Mouse (Mus musculus): Measurements from ENCODE around the gene Sgcb.

Sgcb gene

GRCm38 (mm10) chr5:73647261-73647900, at the start of gene Sgcb:
Gene Sgcb, minus strand, starts transcription at chr5:73647790.
- in situ Hi-C loops (cut with MboI; ENCODE audit: low pct_unique_long_range_greater_than_20kb in 1 of 2, low sequenced_read_pairs in 2 of 2, unreplicated experiment in 1 of 2) = no loop called here

DNA sequence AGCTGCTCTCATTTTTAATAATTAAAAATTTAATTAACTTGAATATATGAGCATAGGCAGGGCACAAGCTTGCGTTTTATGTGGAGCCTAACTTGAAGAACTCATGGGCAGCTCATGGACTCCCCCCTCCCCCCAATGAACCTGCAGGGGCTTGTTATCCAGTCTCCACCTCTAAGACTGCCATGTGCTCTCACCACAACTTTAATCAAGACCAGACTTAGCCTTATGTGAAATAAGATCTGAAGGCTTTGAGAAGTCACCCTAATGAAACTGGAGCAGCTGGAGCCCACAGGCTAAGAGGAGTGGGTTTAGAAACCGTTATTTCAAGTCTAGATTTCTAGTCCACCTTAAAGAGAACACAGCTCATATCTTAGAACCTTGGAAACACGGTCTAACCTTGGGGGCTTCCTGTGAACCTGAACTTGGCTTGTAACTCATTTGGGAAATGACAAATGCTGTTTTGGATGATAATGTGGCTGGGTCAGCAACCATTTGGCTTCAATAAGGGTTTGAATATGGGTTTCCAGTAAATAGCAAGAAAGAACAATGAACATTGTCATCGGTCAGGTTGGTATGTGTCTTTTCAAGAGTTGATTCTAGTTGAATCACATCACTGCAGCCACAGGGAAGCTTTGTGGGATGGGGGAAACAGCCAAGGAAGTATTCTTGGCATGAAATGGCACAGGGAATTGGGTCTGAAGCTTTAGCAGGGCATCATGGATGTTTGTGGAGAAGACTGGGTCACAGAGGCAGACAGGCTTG, 46.8 kb upstream of the Sgcb start:
- in situ Hi-C loops (cut with MboI; ENCODE audit: low pct_unique_long_range_greater_than_20kb in 1 of 2, low sequenced_read_pairs in 2 of 2, unreplicated experiment in 1 of 2) = no loop called here

GRCm38 (mm10) chr5:73693778-73694177, 46.2 kb upstream of the Sgcb start:
- in situ Hi-C loops (cut with MboI; ENCODE audit: low pct_unique_long_range_greater_than_20kb in 1 of 2, low sequenced_read_pairs in 2 of 2, unreplicated experiment in 1 of 2) = no loop called here

DNA sequence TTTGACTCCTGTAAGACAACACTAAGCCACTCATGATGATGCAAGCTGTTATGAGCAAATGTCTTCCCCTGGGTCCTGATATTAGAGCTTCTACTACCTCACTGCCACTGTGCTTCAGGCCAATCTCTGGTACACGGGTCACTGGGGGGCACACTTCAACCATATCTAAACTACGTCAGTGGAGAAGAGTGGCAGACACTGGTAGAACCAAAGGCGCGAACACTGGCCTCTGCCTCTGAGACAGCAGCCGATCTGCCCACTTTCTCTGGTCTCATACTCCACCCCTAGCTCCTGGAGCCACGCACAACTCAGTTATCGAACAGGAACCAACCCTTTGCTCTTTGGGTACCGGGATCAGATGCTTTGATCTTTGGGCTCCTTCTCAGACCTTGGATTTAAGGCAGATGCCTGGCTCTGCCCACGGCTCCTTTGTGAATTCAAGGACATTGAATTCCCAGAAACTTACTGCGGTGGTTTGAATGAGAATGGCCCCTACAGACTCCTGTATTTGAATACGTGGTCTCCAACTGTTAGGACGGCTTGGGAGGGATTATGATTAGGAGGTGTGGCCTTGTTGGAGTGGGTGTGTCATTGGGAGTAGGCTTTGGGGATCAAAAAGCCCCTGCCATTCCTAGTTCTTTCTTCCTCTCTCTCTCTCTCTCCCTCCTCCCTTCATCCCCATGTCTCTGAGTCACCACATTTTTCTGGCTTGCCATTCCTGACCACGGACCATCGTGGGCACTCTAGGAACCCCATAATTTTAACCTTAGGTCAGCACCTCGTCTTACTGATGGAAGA, 44.3 kb upstream of the Sgcb start:
- in situ Hi-C loops (cut with MboI; ENCODE audit: low pct_unique_long_range_greater_than_20kb in 1 of 2, low sequenced_read_pairs in 2 of 2, unreplicated experiment in 1 of 2) = no loop called here

GRCm38 (mm10) chr5:73690146-73690545, 42.6 kb upstream of the Sgcb start:
- in situ Hi-C loops (cut with MboI; ENCODE audit: low pct_unique_long_range_greater_than_20kb in 1 of 2, low sequenced_read_pairs in 2 of 2, unreplicated experiment in 1 of 2) = no loop called here

DNA sequence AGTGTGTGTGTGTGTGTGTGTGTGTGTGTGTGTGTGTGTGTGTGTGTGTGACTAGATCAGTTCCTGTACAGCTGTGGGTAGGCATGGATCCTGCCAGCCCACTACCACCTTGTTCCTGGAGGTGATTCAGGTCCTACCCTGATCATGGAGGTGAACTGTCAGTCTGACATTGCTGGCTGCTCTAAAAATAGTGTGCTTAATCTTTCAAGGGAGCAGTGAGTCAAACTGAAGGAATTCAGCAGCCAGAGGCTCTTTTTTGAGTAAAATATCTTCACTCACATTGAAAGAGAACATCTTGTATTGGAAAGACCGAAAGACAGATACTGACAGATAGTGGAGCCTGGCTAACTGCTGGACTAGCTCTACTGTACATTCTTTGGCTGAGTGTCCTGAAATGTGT, 41.0 kb upstream of the Sgcb start:
- in situ Hi-C loops (cut with MboI; ENCODE audit: low pct_unique_long_range_greater_than_20kb in 1 of 2, low sequenced_read_pairs in 2 of 2, unreplicated experiment in 1 of 2) = no loop called here

- in situ Hi-C loops (cut with MboI; ENCODE audit: low pct_unique_long_range_greater_than_20kb in 1 of 2, low sequenced_read_pairs in 2 of 2, unreplicated experiment in 1 of 2) = no loop called here
Observed at GRCm38 (mm10) chr5:73686149-73686548, 38.6 kb upstream of the Sgcb start.

DNA sequence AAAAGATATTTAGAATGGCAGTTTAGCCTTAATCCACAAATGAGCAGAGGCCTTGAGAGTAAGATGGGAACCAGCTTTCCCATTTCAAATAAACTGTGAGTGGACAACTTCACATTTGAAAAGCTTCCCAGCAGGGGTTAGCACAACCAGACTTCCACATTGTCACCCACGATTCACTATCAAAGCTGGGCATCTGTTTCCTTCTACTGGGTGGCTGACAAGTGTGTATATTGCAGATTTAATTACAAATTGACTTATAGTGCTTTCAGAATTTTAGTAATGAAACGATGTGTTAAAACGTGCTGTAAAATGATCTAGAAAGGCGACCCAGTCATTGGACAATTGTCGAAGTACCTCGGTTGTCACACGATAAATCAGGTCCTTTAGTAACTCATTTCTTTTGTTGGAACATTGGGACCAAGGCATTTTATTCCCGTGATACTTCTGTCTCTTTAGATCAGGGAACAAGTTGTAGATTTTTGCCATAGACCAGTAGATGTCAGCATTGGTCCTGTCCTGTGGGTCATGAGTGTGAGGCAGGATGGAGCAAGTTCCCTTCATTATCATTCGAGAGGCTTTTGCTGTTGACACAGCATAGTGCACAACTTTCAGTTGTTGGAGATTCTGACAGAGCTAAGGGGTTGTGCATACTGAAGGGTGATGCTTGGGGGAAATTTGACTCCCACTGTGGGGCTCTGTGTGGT, 36.3 kb upstream of the Sgcb start:
- in situ Hi-C loops (cut with MboI; ENCODE audit: low pct_unique_long_range_greater_than_20kb in 1 of 2, low sequenced_read_pairs in 2 of 2, unreplicated experiment in 1 of 2) = no loop called here

DNA sequence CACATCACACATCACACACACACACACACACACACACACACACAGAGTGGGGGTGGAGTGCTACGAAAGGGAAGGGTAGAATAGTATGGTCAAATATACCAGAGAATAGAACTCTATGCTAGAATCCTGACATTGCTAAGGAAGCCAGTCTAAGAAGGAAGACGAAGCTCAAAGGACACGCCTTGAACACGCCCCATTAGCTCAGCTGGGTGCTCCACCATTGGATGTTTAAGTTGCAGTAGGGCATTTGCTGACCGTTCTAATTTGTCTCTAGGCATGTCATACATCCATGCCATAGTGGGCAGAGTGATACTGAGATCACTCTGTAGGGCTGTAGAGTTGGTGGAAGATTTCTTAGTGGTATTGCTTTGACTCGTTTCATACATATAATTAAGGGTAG, 35.6 kb upstream of the Sgcb start:
- in situ Hi-C loops (cut with MboI; ENCODE audit: low pct_unique_long_range_greater_than_20kb in 1 of 2, low sequenced_read_pairs in 2 of 2, unreplicated experiment in 1 of 2) = no loop called here

- in situ Hi-C loops (cut with MboI; ENCODE audit: low pct_unique_long_range_greater_than_20kb in 1 of 2, low sequenced_read_pairs in 2 of 2, unreplicated experiment in 1 of 2) = no loop called here
Observed at GRCm38 (mm10) chr5:73676626-73677025, 29.0 kb upstream of the Sgcb start.

- in situ Hi-C loops (cut with MboI; ENCODE audit: low pct_unique_long_range_greater_than_20kb in 1 of 2, low sequenced_read_pairs in 2 of 2, unreplicated experiment in 1 of 2) = no loop called here
Observed at GRCm38 (mm10) chr5:73675604-73676003, 28.0 kb upstream of the Sgcb start.

DNA sequence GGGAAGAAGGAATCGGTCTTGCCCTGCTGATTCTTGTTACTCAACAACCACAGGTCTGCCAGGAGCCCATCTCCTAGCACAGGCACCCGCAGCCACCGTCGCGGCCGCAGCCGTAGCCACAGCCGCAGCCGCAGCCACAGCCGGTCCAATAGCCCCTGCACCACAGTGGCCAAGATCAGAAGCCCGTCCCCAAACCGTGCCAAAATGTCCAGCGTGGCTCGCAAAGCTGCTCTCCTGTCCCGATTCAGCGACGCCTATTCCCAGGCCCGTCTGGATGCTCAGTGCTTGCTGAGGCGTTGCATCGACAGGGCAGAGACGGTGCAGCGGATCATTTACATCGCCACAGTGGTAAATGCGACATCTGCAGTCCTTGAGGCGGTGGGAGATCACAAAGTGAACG, 21.8 kb upstream of the Sgcb start:
- in situ Hi-C loops (cut with MboI; ENCODE audit: low pct_unique_long_range_greater_than_20kb in 1 of 2, low sequenced_read_pairs in 2 of 2, unreplicated experiment in 1 of 2) = no loop called here

- in situ Hi-C loops (cut with MboI; ENCODE audit: low pct_unique_long_range_greater_than_20kb in 1 of 2, low sequenced_read_pairs in 2 of 2, unreplicated experiment in 1 of 2) = no loop called here
Observed at GRCm38 (mm10) chr5:73667877-73668276, 20.3 kb upstream of the Sgcb start.

GRCm38 (mm10) chr5:73666695-73667094, 19.1 kb upstream of the Sgcb start:
- in situ Hi-C loops (cut with MboI; ENCODE audit: low pct_unique_long_range_greater_than_20kb in 1 of 2, low sequenced_read_pairs in 2 of 2, unreplicated experiment in 1 of 2) = no loop called here

DNA sequence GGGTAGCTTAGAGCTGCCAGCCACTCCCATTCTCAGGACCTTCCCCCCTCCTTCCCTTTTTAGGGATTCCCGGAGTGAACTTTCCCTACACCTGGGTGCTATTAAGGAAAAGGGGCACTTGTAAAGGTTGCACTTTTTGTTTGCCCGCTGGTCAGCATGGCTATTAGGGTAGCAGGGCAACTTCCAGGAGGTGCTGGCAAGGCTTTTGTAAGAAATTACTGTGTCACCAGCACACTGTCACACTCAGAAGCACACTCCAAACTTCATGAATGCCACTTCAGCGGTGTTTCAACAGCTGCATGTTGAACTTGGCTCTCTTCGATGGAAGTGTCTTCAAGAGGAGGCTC, 4.2 kb upstream of the Sgcb start:
- in situ Hi-C loops (cut with MboI; ENCODE audit: low pct_unique_long_range_greater_than_20kb in 1 of 2, low sequenced_read_pairs in 2 of 2, unreplicated experiment in 1 of 2) = no loop called here

DNA sequence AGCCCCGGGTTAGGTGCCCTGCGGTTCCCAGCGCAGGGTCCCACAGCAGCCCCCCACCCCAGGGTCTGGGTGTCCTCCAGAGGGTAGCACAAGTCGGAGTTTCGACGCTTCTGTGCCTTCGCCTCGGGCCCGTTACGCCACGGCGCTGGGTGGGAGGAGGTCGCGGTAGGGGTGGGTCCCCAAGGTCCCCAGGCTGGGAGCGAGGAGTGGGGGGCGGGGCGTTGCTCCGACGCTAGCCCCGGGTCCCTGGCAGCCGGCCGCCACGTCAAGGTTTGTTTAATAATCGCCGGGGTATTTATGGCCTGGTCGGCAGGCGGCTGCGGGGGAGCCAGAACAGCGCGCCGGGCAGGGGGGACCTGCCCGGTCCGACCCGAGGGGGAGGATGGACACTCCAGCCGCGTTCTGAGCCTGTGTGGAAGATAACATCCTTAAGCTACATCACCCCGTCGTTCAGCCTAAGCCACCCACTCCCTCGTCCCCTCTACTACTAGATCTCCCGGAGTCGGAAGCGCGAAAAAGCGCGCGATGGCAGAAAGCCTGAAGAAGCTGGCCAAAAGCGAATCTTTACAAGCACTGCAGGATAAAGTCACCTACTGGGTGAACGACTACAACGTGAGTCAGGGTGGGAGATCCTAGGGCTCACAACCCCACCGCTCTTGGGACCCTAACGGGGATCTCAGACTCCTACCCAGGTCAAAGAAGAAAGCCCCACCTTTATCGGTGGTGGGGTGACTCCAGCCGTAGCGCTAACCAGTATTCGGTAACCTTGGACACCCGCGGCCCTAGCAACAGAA, 3.7 kb upstream of the Sgcb start, which contains the start of gene Spata18:
TSS of gene Spata18 (plus strand) at position 319 of the 794 bp plus-strand sequence.
- in situ Hi-C loops (cut with MboI; ENCODE audit: low pct_unique_long_range_greater_than_20kb in 1 of 2, low sequenced_read_pairs in 2 of 2, unreplicated experiment in 1 of 2) = no loop called here

- in situ Hi-C loops (cut with MboI; ENCODE audit: low pct_unique_long_range_greater_than_20kb in 1 of 2, low sequenced_read_pairs in 2 of 2, unreplicated experiment in 1 of 2) = no loop called here
Observed at GRCm38 (mm10) chr5:73650365-73650964, 2.9 kb upstream of the Sgcb start.

GRCm38 (mm10) chr5:73642091-73642490, 5.5 kb downstream of the Sgcb start:
- in situ Hi-C loops (cut with MboI; ENCODE audit: low pct_unique_long_range_greater_than_20kb in 1 of 2, low sequenced_read_pairs in 2 of 2, unreplicated experiment in 1 of 2) = no loop called here

Measured in mouse embryonic stem cell (cell line).